8 mouse cellular contexts compared by ENCODE assay signal in genomic region chr1:133834309-133834708, GRCm38 (mm10). TPM values are rescaled to one million over a fixed set of nuclear protein-coding genes. Genes with fewer than 3 reads are reported as not detected.
DNase-seq lines count a peak whose midpoint lies in the region; ATAC-seq lines count a peak whose summit lies in the region.

No protein-coding gene starts in this region.

- no peak for ATAC-seq in heart, embryonic 12.5 days (ENCODE audit: insufficient number of reproducible peaks, low FRiP score)
- ATAC-seq in erythroid progenitor cell, adult 5-6 weeks (replicated peaks; ENCODE audit: low FRiP score, poor library complexity, severe bottlenecking) = no peak

- H3K4me2 ChIP-seq in heart, embryonic 12.5 days = no peak overlapping the region

- intact Hi-C loops in heart, postnatal 25 days (cut with DNase I) = no loop called here
- intact Hi-C loops in left cerebral cortex, postnatal 10 days (cut with DNase I) = no loop called here

- H3K4me3 ChIP-seq in heart, embryonic 12.5 days = no peak overlapping the region

- WGBS in heart, embryonic 12.5 days = 83% methylated on average over 6 of the region's 6 CpGs

- peak; percentile 94 for DNase-seq in heart, adult 11 months
- DNase-seq in adrenal gland, adult (ENCODE audit: inconsistent age in 2 of 2, low spot score in 1 of 2) = peak; percentile 84 to 92
- DNase-seq in heart, postnatal 25 days (ENCODE audit: low spot score) = peak; percentile 41
- peak; percentile 62 for DNase-seq in lung, postnatal 36 days
- no peak for DNase-seq in frontal cortex, adult 2 months (ENCODE audit: extremely low spot score in 1 of 2, low spot score in 1 of 2)
- DNase-seq in left cerebral cortex, postnatal 10 days (ENCODE audit: extremely low spot score in 1 of 2, low spot score in 2 of 2) = no peak

- H3K27ac ChIP-seq in heart, embryonic 12.5 days (ENCODE audit: poor library complexity, severe bottlenecking) = no peak overlapping the region

- no peak overlapping the region for H3K9ac ChIP-seq in heart, embryonic 12.5 days

- H3K27me3 ChIP-seq in heart, embryonic 12.5 days (replicated peaks) = no peaks in the 10 kb centered on the region

- no peaks in the 10 kb centered on the region for H3K36me3 ChIP-seq in heart, embryonic 12.5 days

- H3K9me3 ChIP-seq in heart, embryonic 12.5 days (replicated peaks) = no peaks in the 10 kb centered on the region

- H3K4me1 ChIP-seq in heart, embryonic 12.5 days (replicated peaks) = peaks cover 15% of the 10 kb centered on the region

RNA-seq across cellular contexts. Expression of gene Atp2b4, which starts 33.5 kb away (rescaled TPM):
- polyA plus RNA-seq in heart, embryonic 12.5 days (2016; fragmentation: Nextera tagmentation; extraction: Ambion mirVana) = 24.5 and 29.6 TPM in 2 replicates
- 10 to 100 TPM; 20.5 to 24.0 TPM for total RNA-seq in heart, postnatal 25 days (2021)
- polyA plus RNA-seq in frontal cortex, adult 2 months (2012; rRNA removed) = 51.7 and 66.9 TPM in 2 replicates
- total RNA-seq in left cerebral cortex, postnatal 10 days (2021) = 100 to 1,000 TPM; 257 to 273 TPM
- 306 and 370 TPM in 2 replicates for total RNA-seq in erythroid progenitor cell, adult 5-6 weeks (2015; ENCODE audit: low replicate concordance)
- 354 and 490 TPM in 2 replicates for total RNA-seq in erythroid progenitor cell, adult 5-6 weeks (2017; ENCODE audit: low replicate concordance)

Comparison
In these comparisons a context has a peak if more than half of its experiments do, and no peak if none do; other contexts are left out.
1. DNase-seq: peak in heart, adult 11 months (single experiment), adrenal gland, adult (2 of 2), heart, postnatal 25 days (single experiment) and lung, postnatal 36 days (single experiment); none in frontal cortex, adult 2 months (0 of 2) and left cerebral cortex, postnatal 10 days (0 of 2).
2. RNA of gene Atp2b4, which starts 33.5 kb away (total RNA-seq): 306 to 490 TPM in erythroid progenitor cell, adult 5-6 weeks and 257 to 273 TPM in left cerebral cortex, postnatal 10 days; 20.5 to 24.0 TPM in heart, postnatal 25 days; every median in the first group is over 10 times any median in the second.